Mouse (Mus musculus) heart, postnatal 0 days (tissue): ENCODE data around the gene Ubqln4. TPM values are rescaled to one million over a fixed set of nuclear protein-coding genes. Genes with fewer than 3 reads are reported as not detected.

Experiments
- ATAC-seq: fragments of 200-750 bp; cut with Nextera tagmentation; 2 replicates; pipeline ENCODE4 v1.8.0; 2017; ENCODE audit warnings: low read depth, moderate number of reproducible peaks, moderate library complexity; ENCODE audit not compliant: insufficient read depth
- DNase-seq: peaks from one replicate; pipeline ENCODE4 v3.0.0-alpha.2; 2016; ENCODE audit warnings: low spot score
- H3K27ac ChIP-seq: fragments of 300-500 bp; sonication (generic); 2 replicates; pipeline ENCODE4 v1.5.1; 2014; ENCODE audit warnings: low read depth, mild to moderate bottlenecking
- H3K27me3 ChIP-seq: fragments of 300-500 bp; sonication (generic); 2 replicates; pipeline ENCODE4 v1.6.1; 2014; ENCODE audit warnings: low read length, mixed read lengths; ENCODE audit not compliant: control insufficient read depth, insufficient read depth
- H3K36me3 ChIP-seq: fragments of 300-500 bp; sonication (generic); replicated peaks from 2 replicates; pipeline ENCODE4 v1.6.1; 2014; ENCODE audit warnings: low read length, mixed read lengths; ENCODE audit not compliant: control insufficient read depth, insufficient read depth
- H3K4me1 ChIP-seq: fragments of 300-500 bp; sonication (generic); 2 replicates; pipeline ENCODE4 v1.6.1; 2014; ENCODE audit warnings: antibody characterized with exemption; ENCODE audit not compliant: control insufficient read depth, insufficient read depth
- H3K4me2 ChIP-seq: fragments of 300-500 bp; sonication (generic); 2 replicates; pipeline ENCODE4 v1.6.1; 2014; ENCODE audit warnings: low read depth, mild to moderate bottlenecking, low read length, moderate library complexity
- H3K4me3 ChIP-seq: fragments of 300-500 bp; sonication (generic); 2 replicates; pipeline ENCODE4 v1.5.1; 2014; ENCODE audit warnings: low read depth, low read length
- H3K9ac ChIP-seq: fragments of 300-500 bp; sonication (generic); replicated peaks from 2 replicates; pipeline ENCODE4 v1.6.1; 2014; ENCODE audit warnings: low read depth, low read length, mixed read lengths
- H3K9me3 ChIP-seq: fragments of 300-500 bp; sonication (generic); replicated peaks from 2 replicates; pipeline ENCODE4 v1.6.1; 2016; ENCODE audit warnings: low read length; ENCODE audit not compliant: control insufficient read depth
- CTCF ChIP-seq: IDR thresholded peaks from 2 replicates; pipeline ENCODE4 v1.5.1; 2016; ENCODE audit warnings: antibody characterized with exemption, control low read depth, low read depth
- EP300 ChIP-seq: IDR thresholded peaks from 2 replicates; pipeline ENCODE4 v1.6.1; 2016; ENCODE audit warnings: antibody characterized with exemption, low read depth
- WGBS: fragments of 180-500 bp; shearing (Covaris S2); extraction: QIAGEN DNeasy Blood & Tissue Kit; methylation state at CpG from one replicate; pipeline ENCODE4 v1.1.7; 2014; 5-methylcytosine and 5-hydroxymethylcytosine counted together
- polyA plus RNA-seq: library from polyadenylated mRNA; unstranded; fragments of >200 nt; fragmentation: Nextera tagmentation; extraction: Ambion mirVana; gene quantifications from 2 replicates; pipeline ENCODE4 v1.2.1, GENCODE M21; 2015
- total RNA-seq: library from RNA; depleted of rRNA; stranded (reverse); fragments of >200 nt; gene quantifications from 2 replicates; pipeline ENCODE4 v1.2.3, GENCODE M21; 2014; ENCODE audit warnings: low replicate concordance

Ubqln4 gene
- total and polyA plus RNA-seq, 2 experiments from 2014 or later: 18.3 to 82.4 TPM

- no peaks in the 10 kb centered on the region for H3K27me3 ChIP-seq
- peaks cover 33% of the 10 kb centered on the region for H3K4me1 ChIP-seq
- 46% methylated on average over 11 of the region's 15 CpGs for WGBS
- H3K4me3 ChIP-seq: no peak overlapping the region
- peak overlapping the region; percentile 44 for H3K27ac ChIP-seq
- H3K9ac ChIP-seq: 0 out of 2 replicates have a peak overlapping the region, but pooled peaks have one; percentile 17
- H3K9me3 ChIP-seq: no peaks in the 10 kb centered on the region
- no peak for DNase-seq
- H3K4me2 ChIP-seq: no peak overlapping the region; the same call in 1 of the 2 replicates
- H3K36me3 ChIP-seq: no peaks in the 10 kb centered on the region
- no peak for ATAC-seq
- TF ChIP-seq EP300 (no peak), CTCF (no peak)
Measured at GRCm38 (mm10) chr3:88512896-88513545, 40.5 kb upstream of the Ubqln4 start.

- ATAC-seq (no peak), DNase-seq (no peak)
- no peaks in the 10 kb centered on the region for H3K36me3 ChIP-seq
- H3K27me3 ChIP-seq: no peaks in the 10 kb centered on the region
- H3K4me3 ChIP-seq: no peak overlapping the region
- no peak overlapping the region; the same call in 1 of the 2 replicates for H3K4me2 ChIP-seq
- H3K9ac ChIP-seq: 0 out of 2 replicates have a peak overlapping the region, but pooled peaks have one; percentile 17
- TF ChIP-seq EP300: no peak
- TF ChIP-seq CTCF: no peak
- H3K4me1 ChIP-seq: peaks cover 33% of the 10 kb centered on the region
- H3K27ac ChIP-seq: peak overlapping the region; percentile 36
- no peaks in the 10 kb centered on the region for H3K9me3 ChIP-seq
- 78% methylated on average over 7 of the region's 7 CpGs for WGBS
Measured at GRCm38 (mm10) chr3:88513546-88514115, 39.9 kb upstream of the Ubqln4 start.

- Histone ChIP-seq H3K9me3 (no peaks in the 10 kb centered on the region), H3K4me2 (no peak overlapping the region), H3K9ac (no peak overlapping the region), H3K27ac (peak overlapping the region; percentile 36), H3K27me3 (no peaks in the 10 kb centered on the region), H3K4me1 (peaks cover 29% of the 10 kb centered on the region), H3K36me3 (no peaks in the 10 kb centered on the region), H3K4me3 (no peak overlapping the region)
- WGBS: 69% methylated on average over 10 of the region's 10 CpGs
- ATAC-seq (no peak), DNase-seq (no peak)
- TF ChIP-seq EP300 (no peak), CTCF (no peak)
Measured at GRCm38 (mm10) chr3:88514231-88515094, 39.1 kb upstream of the Ubqln4 start.

- DNase-seq (no peak), ATAC-seq (no peak)
- no peaks in the 10 kb centered on the region for H3K27me3 ChIP-seq
- no peak overlapping the region for H3K9ac ChIP-seq
- TF ChIP-seq CTCF (no peak), EP300 (no peak)
- WGBS: 97% methylated on average over 2 of the region's 2 CpGs
- no peak overlapping the region for H3K4me3 ChIP-seq
- no peak overlapping the region for H3K4me2 ChIP-seq
- H3K36me3 ChIP-seq: no peaks in the 10 kb centered on the region
- no peaks in the 10 kb centered on the region for H3K9me3 ChIP-seq
- H3K27ac ChIP-seq: no peak overlapping the region
- peaks cover 27% of the 10 kb centered on the region for H3K4me1 ChIP-seq
Measured at GRCm38 (mm10) chr3:88515095-88515386, 38.5 kb upstream of the Ubqln4 start.

- no peak for ATAC-seq
- H3K36me3 ChIP-seq: no peaks in the 10 kb centered on the region
Measured at GRCm38 (mm10) chr3:88516407-88516806, 37.2 kb upstream of the Ubqln4 start.

More at GRCm38 (mm10) chr3:88516407-88516806, 37.2 kb upstream of the Ubqln4 start:
- no peak overlapping the region for H3K4me2 ChIP-seq
- no peak overlapping the region for H3K4me3 ChIP-seq
- H3K9ac ChIP-seq: no peak overlapping the region
- H3K27me3 ChIP-seq: no peaks in the 10 kb centered on the region
- no peak overlapping the region for H3K27ac ChIP-seq
- WGBS: 73% methylated on average over 2 of the region's 2 CpGs
- no peak for DNase-seq
- H3K9me3 ChIP-seq: no peaks in the 10 kb centered on the region
- peaks cover 20% of the 10 kb centered on the region for H3K4me1 ChIP-seq
- TF ChIP-seq CTCF: no peak
- no peak for TF ChIP-seq EP300
